Mouse (Mus musculus): ENCODE results near the gene Dnajc7. TPM values are rescaled to one million over a fixed set of nuclear protein-coding genes. Genes with fewer than 3 reads are reported as not detected.
"Not testable (repeated sequence)": the region's sequence is repeated elsewhere in the genome, so short reads cannot be mapped to it uniquely, and the experiment has no call there.

Dnajc7 gene
- polyA plus RNA-seq, 1 experiment, result 177 TPM

DNA sequence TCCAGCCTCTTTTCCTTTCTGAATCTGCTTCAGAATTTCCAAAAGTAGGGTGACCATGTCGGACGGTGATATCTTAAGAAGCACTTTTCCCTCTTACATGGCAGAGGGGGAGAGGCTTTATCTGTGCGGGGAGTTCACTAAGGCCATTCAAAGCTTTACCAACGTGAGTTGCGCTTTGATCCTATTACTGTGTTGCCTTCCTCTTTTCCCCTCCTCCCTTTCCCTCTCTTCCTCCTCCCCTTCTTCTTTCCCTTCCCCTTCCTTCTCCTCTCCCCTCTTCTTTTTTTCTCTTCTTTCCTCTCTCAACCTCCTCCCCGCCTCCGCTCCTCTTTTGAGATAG lies 74.3 kb downstream of the Dnajc7 start:
- WGBS, result 30% methylated on average over 7 of the region's 7 CpGs
- H3K27me3 ChIP-seq (ENCODE audit: control insufficient read depth, insufficient read depth, low read length), result peaks cover 1% of the 10 kb centered on the region; the same call in 1 of the 2 replicates

DNA sequence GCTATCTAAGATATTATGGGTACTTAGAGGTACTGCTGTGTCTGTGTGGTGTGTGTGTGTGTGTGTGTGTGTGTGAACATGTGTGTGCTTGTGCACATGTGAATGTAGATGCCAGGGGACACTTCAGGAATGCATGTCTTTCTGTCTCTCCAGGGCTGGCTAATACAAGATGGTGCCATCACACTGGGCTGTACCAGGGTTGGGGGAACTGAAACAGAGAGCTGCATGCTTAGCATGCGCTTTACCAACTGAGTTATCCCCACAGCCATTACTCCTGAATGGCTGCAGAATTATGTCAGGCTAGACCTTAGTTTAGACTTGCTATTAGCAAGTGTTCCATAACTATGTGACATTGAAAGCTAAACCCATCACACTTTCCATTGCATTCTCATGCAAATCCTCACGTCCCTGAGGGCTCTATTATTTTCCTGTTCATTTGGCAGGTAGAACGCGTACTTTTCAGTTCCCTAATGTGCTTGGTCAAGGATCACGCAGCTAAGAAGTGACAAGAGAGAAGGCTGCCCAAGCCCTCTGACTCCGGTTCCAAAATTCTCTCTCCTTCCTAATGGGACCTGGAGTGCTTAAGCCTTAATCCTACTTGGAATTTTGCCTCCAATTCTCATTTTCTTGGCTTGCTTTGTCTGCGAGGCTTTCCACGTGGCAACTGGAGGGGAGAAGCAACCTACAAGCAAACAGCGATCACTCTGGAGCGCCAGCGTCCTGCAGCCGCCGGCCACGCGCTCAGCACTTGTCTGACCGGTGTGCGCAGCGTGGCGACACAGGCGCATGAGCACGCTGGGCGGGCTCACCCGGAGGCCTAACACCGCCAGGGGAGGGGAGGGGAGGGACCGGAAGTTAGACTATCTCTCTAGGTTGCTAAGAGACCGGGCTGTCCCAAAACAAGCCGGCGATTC lies 74.9 kb downstream of the Dnajc7 start, which contains the start of gene Ttc25:
Gene Ttc25, plus strand, starts transcription at position 776 of the 914 bp plus-strand sequence.
- no peak for TF ChIP-seq CTCF (IDR thresholded peaks at IDR 0.05; ENCODE audit: borderline replicate concordance, insufficient read depth, low read depth, low read length)
- no peak for TF ChIP-seq POLR2A (IDR thresholded peaks at IDR 0.05; ENCODE audit: borderline replicate concordance, insufficient read depth, low read length)
- 5% methylated on average over 28 of the region's 28 CpGs for WGBS
- no peaks in the 10 kb centered on the region for H3K4me1 ChIP-seq (ENCODE audit: control insufficient read depth, insufficient read depth, low read length)
- peak; percentile 44 to 52 for DNase-seq
- peak within 1 kb of the TSS; percentile 44 for H3K4me3 ChIP-seq (replicated peaks; ENCODE audit: insufficient read depth, low read depth, low read length)
- peaks cover 1% of the 10 kb centered on the region; the same call in 1 of the 2 replicates for H3K27me3 ChIP-seq (ENCODE audit: control insufficient read depth, insufficient read depth, low read length)
- H3K27ac ChIP-seq (ENCODE audit: insufficient read depth, low read length), result no peak within 1 kb of the TSS

More for the DNA sequence above, 74.3 kb downstream of the Dnajc7 start:
- H3K27ac ChIP-seq (ENCODE audit: insufficient read depth, low read length), result no peak overlapping the region
- no peak for DNase-seq
- TF ChIP-seq CTCF (IDR thresholded peaks at IDR 0.05; ENCODE audit: borderline replicate concordance, insufficient read depth, low read depth, low read length), result no peak
- no peak for TF ChIP-seq POLR2A (IDR thresholded peaks at IDR 0.05; ENCODE audit: borderline replicate concordance, insufficient read depth, low read length)
- H3K4me1 ChIP-seq (ENCODE audit: control insufficient read depth, insufficient read depth, low read length), result no peaks in the 10 kb centered on the region
- H3K4me3 ChIP-seq (replicated peaks; ENCODE audit: insufficient read depth, low read depth, low read length), result no peak overlapping the region

- WGBS, result 95% methylated on average over 2 of the region's 2 CpGs
- Histone ChIP-seq H3K4me1 (ENCODE audit: control insufficient read depth, insufficient read depth, low read length) (no peaks in the 10 kb centered on the region; the same call in 1 of the 2 replicates), H3K4me3 (replicated peaks; ENCODE audit: insufficient read depth, low read depth, low read length) (no peak overlapping the region), H3K27ac (ENCODE audit: insufficient read depth, low read length) (no peak overlapping the region), H3K27me3 (ENCODE audit: control insufficient read depth, insufficient read depth, low read length) (no peaks in the 10 kb centered on the region)
- DNase-seq, result no peak
- TF ChIP-seq CTCF (IDR thresholded peaks at IDR 0.05; ENCODE audit: borderline replicate concordance, insufficient read depth, low read depth, low read length) (no peak), POLR2A (IDR thresholded peaks at IDR 0.05; ENCODE audit: borderline replicate concordance, insufficient read depth, low read length) (no peak)
Observed at GRCm38 (mm10) chr11:100541577-100541976, 78.4 kb downstream of the Dnajc7 start.

DNA sequence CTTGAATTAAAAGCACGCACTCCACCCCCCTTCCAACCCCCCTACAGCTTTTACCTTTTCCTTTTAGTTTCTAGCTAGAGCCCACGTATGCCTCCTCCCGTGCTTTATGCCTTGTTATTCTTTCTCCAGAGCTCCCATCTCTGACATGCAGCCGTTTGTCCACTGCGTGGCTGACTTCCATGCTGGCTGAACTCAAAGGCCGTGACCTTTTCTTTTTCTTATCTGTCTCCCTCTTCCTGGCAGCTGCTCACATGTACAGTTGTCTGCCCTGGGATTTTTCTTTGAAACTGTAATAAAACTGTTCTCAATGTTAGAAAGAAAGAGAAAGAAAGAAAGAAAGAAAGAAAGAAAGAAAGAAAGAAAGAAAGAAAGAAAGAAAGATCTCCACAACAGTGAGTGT lies 79.0 kb downstream of the Dnajc7 start:
- no peak for TF ChIP-seq CTCF (IDR thresholded peaks at IDR 0.05; ENCODE audit: borderline replicate concordance, insufficient read depth, low read depth, low read length)
- H3K4me3 ChIP-seq (replicated peaks; ENCODE audit: insufficient read depth, low read depth, low read length), result no peak overlapping the region
- no peak for DNase-seq
- no peaks in the 10 kb centered on the region for H3K27me3 ChIP-seq (ENCODE audit: control insufficient read depth, insufficient read depth, low read length)
- WGBS, result 61% methylated on average over 6 of the region's 6 CpGs
- H3K4me1 ChIP-seq (ENCODE audit: control insufficient read depth, insufficient read depth, low read length), result no peaks in the 10 kb centered on the region; the same call in 1 of the 2 replicates
- H3K27ac ChIP-seq (ENCODE audit: insufficient read depth, low read length), result no peak overlapping the region

GRCm38 (mm10) chr11:100536466-100536865 lies 83.5 kb downstream of the Dnajc7 start:
- TF ChIP-seq POLR2A (IDR thresholded peaks at IDR 0.05; ENCODE audit: borderline replicate concordance, insufficient read depth, low read length) (no peak), CTCF (IDR thresholded peaks at IDR 0.05; ENCODE audit: borderline replicate concordance, insufficient read depth, low read depth, low read length) (no peak)
- Histone ChIP-seq H3K27me3 (ENCODE audit: control insufficient read depth, insufficient read depth, low read length) (no peaks in the 10 kb centered on the region), H3K4me3 (replicated peaks; ENCODE audit: insufficient read depth, low read depth, low read length) (no peak overlapping the region), H3K4me1 (ENCODE audit: control insufficient read depth, insufficient read depth, low read length) (no peaks in the 10 kb centered on the region; the same call in 1 of the 2 replicates), H3K27ac (ENCODE audit: insufficient read depth, low read length) (no peak overlapping the region)
- no peak for DNase-seq

DNA sequence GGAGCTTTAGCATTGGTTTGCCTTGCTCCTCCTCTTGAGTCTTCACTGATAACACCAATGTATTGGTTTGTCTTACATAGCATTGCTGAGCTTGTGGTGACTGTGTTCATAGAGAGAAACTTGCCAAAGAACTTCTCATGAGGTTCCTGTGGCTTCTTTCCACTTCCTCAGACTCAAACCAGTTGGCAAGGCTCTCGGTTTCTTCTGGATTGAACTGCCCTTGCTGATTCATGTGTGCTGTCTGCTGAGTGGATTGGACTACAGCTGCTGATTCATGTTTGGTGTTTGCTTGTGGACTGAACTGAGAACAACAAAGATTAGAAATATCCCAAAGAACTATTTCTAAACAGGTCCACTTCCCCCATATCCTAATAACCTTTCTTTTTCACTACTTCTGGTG lies 84.0 kb downstream of the Dnajc7 start:
- no peaks in the 10 kb centered on the region for H3K27me3 ChIP-seq (ENCODE audit: control insufficient read depth, insufficient read depth, low read length)
- TF ChIP-seq CTCF (IDR thresholded peaks at IDR 0.05; ENCODE audit: borderline replicate concordance, insufficient read depth, low read depth, low read length) (no peak), POLR2A (IDR thresholded peaks at IDR 0.05; ENCODE audit: borderline replicate concordance, insufficient read depth, low read length) (no peak)
- DNase-seq, result no peak
- H3K4me1 ChIP-seq (ENCODE audit: control insufficient read depth, insufficient read depth, low read length), result no peaks in the 10 kb centered on the region; the same call in 1 of the 2 replicates
- 85% methylated on average over 1 of the region's 1 CpGs for WGBS
- no peak overlapping the region for H3K27ac ChIP-seq (ENCODE audit: insufficient read depth, low read length)
- H3K4me3 ChIP-seq (replicated peaks; ENCODE audit: insufficient read depth, low read depth, low read length), result no peak overlapping the region

DNA sequence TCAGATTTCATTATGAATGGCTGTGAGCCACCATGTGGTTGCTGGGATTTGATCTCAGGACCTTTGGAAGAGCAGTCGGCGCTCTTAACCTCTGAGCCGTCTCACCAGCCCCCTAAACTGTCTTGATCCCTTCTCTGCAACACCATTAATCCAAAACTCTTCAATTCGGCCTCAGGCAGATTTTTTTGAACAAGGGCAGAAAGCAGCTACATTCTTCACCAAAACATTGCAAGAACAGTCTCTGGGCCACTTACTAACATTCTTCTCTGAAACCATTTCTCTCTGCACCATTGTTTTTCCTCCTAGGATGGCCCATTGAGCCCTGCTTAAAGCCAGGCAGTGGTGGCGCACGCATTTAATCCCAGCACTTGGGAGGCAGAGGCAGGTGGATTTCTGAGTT lies 85.1 kb downstream of the Dnajc7 start:
- H3K27ac ChIP-seq (ENCODE audit: insufficient read depth, low read length); H3K27me3 ChIP-seq (ENCODE audit: control insufficient read depth, insufficient read depth, low read length); DNase-seq; H3K4me1 ChIP-seq (ENCODE audit: control insufficient read depth, insufficient read depth, low read length); H3K4me3 ChIP-seq (replicated peaks; ENCODE audit: insufficient read depth, low read depth, low read length): not testable (repeated sequence)
- 87% methylated on average over 6 of the region's 6 CpGs for WGBS

- H3K27me3 ChIP-seq (ENCODE audit: control insufficient read depth, insufficient read depth, low read length); H3K27ac ChIP-seq (ENCODE audit: insufficient read depth, low read length); H3K4me3 ChIP-seq (replicated peaks; ENCODE audit: insufficient read depth, low read depth, low read length); DNase-seq; H3K4me1 ChIP-seq (ENCODE audit: control insufficient read depth, insufficient read depth, low read length): not testable (repeated sequence)
- WGBS, result 93% methylated on average over 2 of the region's 2 CpGs
Observed at GRCm38 (mm10) chr11:100534411-100534810, 85.6 kb downstream of the Dnajc7 start.

Measured in cerebellum, adult 2 months (tissue).